8 mouse cellular contexts compared by ENCODE assay signal in genomic region chrX:151804388-151804787, GRCm38 (mm10). TPM values are rescaled to one million over a fixed set of nuclear protein-coding genes. Genes with fewer than 3 reads are reported as not detected.
A peak's percentile ranks its signal among the peaks of the same experiment; 100 is the strongest.
DNase-seq lines count a peak whose midpoint lies in the region; ATAC-seq and TF ChIP-seq lines count a peak whose summit lies in the region.

No protein-coding gene starts in this region.

- no peaks in the 10 kb centered on the region for H3K36me3 ChIP-seq in heart, embryonic 15.5 days
- peaks cover 14% of the 10 kb centered on the region for H3K36me3 ChIP-seq in C2C12 (ENCODE audit: control insufficient read depth, insufficient read depth)
- no peaks in the 10 kb centered on the region for H3K36me3 ChIP-seq in intestine, embryonic 16.5 days (ENCODE audit: control insufficient read depth, insufficient read depth, low read length)
- H3K36me3 ChIP-seq in neural tube, embryonic 15.5 days: no peaks in the 10 kb centered on the region

- no peaks in the 10 kb centered on the region for H3K4me1 ChIP-seq in heart, embryonic 15.5 days (replicated peaks)
- peaks cover 2% of the 10 kb centered on the region for H3K4me1 ChIP-seq in brown adipose tissue, adult 24 weeks (ENCODE audit: control insufficient read depth, insufficient read depth, insufficient read length, low read length)
- no peaks in the 10 kb centered on the region for H3K4me1 ChIP-seq in intestine, embryonic 16.5 days (ENCODE audit: control insufficient read depth, insufficient read depth, low read length)
- H3K4me1 ChIP-seq in neural tube, embryonic 15.5 days: peaks cover 4% of the 10 kb centered on the region; the same call in 1 of the 2 replicates

- ATAC-seq in heart, embryonic 15.5 days (replicated peaks; ENCODE audit: insufficient number of reproducible peaks, insufficient read depth, low FRiP score, low read depth): no peak
- ATAC-seq in intestine, embryonic 16.5 days: no peak
- no peak for ATAC-seq in neural tube, embryonic 15.5 days (ENCODE audit: low FRiP score)

- no peaks in the 10 kb centered on the region for H3K27me3 ChIP-seq in heart, embryonic 15.5 days
- no peaks in the 10 kb centered on the region for H3K27me3 ChIP-seq in C2C12 (ENCODE audit: control insufficient read depth, insufficient read depth, insufficient read length)
- no peaks in the 10 kb centered on the region for H3K27me3 ChIP-seq in intestine, embryonic 16.5 days (replicated peaks; ENCODE audit: control insufficient read depth, insufficient read depth, low read length)
- H3K27me3 ChIP-seq in neural tube, embryonic 15.5 days (replicated peaks): no peaks in the 10 kb centered on the region

- no peak for TF ChIP-seq CTCF in C2C12 (IDR thresholded peaks at IDR 0.05; ENCODE audit: control insufficient read depth, insufficient read depth, insufficient read length)

- H3K79me3 ChIP-seq in C2C12 (ENCODE audit: low read depth): peaks cover 59% of the 10 kb centered on the region

- H3ac ChIP-seq in C2C12 (ENCODE audit: control insufficient read depth, insufficient read length, low read depth): peak overlapping the region; percentile 73

- peaks cover 75% of the 10 kb centered on the region for H3K79me2 ChIP-seq in C2C12 (ENCODE audit: control insufficient read depth, insufficient read depth)

- peak overlapping the region; percentile 97 for H3K27ac ChIP-seq in heart, embryonic 15.5 days
- H3K27ac ChIP-seq in brown adipose tissue, adult 24 weeks (replicated peaks; ENCODE audit: low read depth, low read length): 0 out of 2 replicates have a peak overlapping the region, but pooled peaks have one; percentile 4
- H3K27ac ChIP-seq in intestine, embryonic 16.5 days (ENCODE audit: low read length): no peak overlapping the region
- H3K27ac ChIP-seq in neural tube, embryonic 15.5 days (replicated peaks): peak overlapping the region; percentile 89; the same call in 1 of the 2 replicates

- peak overlapping the region; percentile 61 for H3K4me2 ChIP-seq in heart, embryonic 15.5 days
- peak overlapping the region; percentile 52 for H3K4me2 ChIP-seq in intestine, embryonic 16.5 days (ENCODE audit: low read depth, low read length)
- peak overlapping the region; percentile 67 for H3K4me2 ChIP-seq in neural tube, embryonic 15.5 days

- peak overlapping the region; percentile 65 for H3K9ac ChIP-seq in heart, embryonic 15.5 days
- peak overlapping the region; percentile 73 for H3K9ac ChIP-seq in intestine, embryonic 16.5 days (ENCODE audit: low read depth, low read length)
- peak overlapping the region; percentile 53 for H3K9ac ChIP-seq in neural tube, embryonic 15.5 days (replicated peaks)

- WGBS in heart, embryonic 15.5 days: 13% methylated on average over 9 of the region's 9 CpGs
- WGBS in intestine, embryonic 16.5 days: 17% methylated on average over 9 of the region's 9 CpGs
- WGBS in neural tube, embryonic 15.5 days: 24% methylated on average over 9 of the region's 9 CpGs

- peak overlapping the region; percentile 64 for H3K4me3 ChIP-seq in heart, embryonic 15.5 days
- peak overlapping the region; percentile 55 for H3K4me3 ChIP-seq in C2C12 (ENCODE audit: insufficient read depth, poor library complexity, severe bottlenecking)
- H3K4me3 ChIP-seq in brown adipose tissue, adult 24 weeks (ENCODE audit: insufficient read depth, low read depth, low read length): peak overlapping the region; percentile 81
- H3K4me3 ChIP-seq in intestine, embryonic 16.5 days (ENCODE audit: low read length): peak overlapping the region; percentile 55
- H3K4me3 ChIP-seq in neural tube, embryonic 15.5 days (replicated peaks): peak overlapping the region; percentile 52

- H3K9me3 ChIP-seq in heart, embryonic 15.5 days (replicated peaks): no peaks in the 10 kb centered on the region
- H3K9me3 ChIP-seq in intestine, embryonic 16.5 days (ENCODE audit: control insufficient read depth, low read length): no peaks in the 10 kb centered on the region
- no peaks in the 10 kb centered on the region for H3K9me3 ChIP-seq in neural tube, embryonic 15.5 days (replicated peaks)

- DNase-seq in heart, adult 9 months (ENCODE audit: low spot score in 2 of 2): no peak
- no peak for DNase-seq in urinary bladder, postnatal 4 days (ENCODE audit: low spot score in 2 of 2)
- no peak for DNase-seq in layer of hippocampus, postnatal 25 days (ENCODE audit: extremely low spot score in 1 of 2, low spot score in 1 of 2)

TF ChIP-seq in C2C12, 6 proteins besides CTCF, POLR2A, EP300 and RAD21:
- TF ChIP-seq CEBPB (IDR thresholded peaks at IDR 0.05; ENCODE audit: low read depth) (no peak), USF1 (IDR thresholded peaks at IDR 0.05; ENCODE audit: low read depth) (no peak), MYOD1 (IDR thresholded peaks at IDR 0.05; ENCODE audit: control insufficient read depth, insufficient read length, low read depth) (no peak), MYOG (IDR thresholded peaks at IDR 0.05; ENCODE audit: control insufficient read depth, extremely low read depth, insufficient read length) (no peak), FOSL1 (IDR thresholded peaks at IDR 0.05; ENCODE audit: insufficient read depth, low read length, poor library complexity, severe bottlenecking) (no peak), MAX (IDR thresholded peaks at IDR 0.05) (no peak)

RNA-seq across cellular contexts. Expression of gene Huwe1, which starts 3.8 kb away (rescaled TPM):
- polyA plus RNA-seq in heart, embryonic 15.5 days (2015; fragmentation: Nextera tagmentation; extraction: Ambion mirVana): 25.7 and 35.5 TPM in 2 replicates
- polyA plus RNA-seq in C2C12 (2012; fragmentation: generic; extraction: Trizol): 40.8 TPM
- 33.4 and 44.0 TPM in 2 replicates for polyA plus RNA-seq in brown adipose tissue, adult 24 weeks (2012; ENCODE audit: insufficient read depth, insufficient read length, missing spikeins)
- polyA plus RNA-seq in intestine, embryonic 16.5 days (2015; fragmentation: Nextera tagmentation; extraction: Ambion mirVana): 24.5 and 30.1 TPM in 2 replicates
- 46.8 and 50.9 TPM in 2 replicates for polyA plus RNA-seq in neural tube, embryonic 15.5 days (2015; fragmentation: Nextera tagmentation; extraction: Ambion mirVana)
- 100 to 1,000 TPM; 236 to 293 TPM for total RNA-seq in layer of hippocampus, postnatal 25 days (2021)
